Mouse (Mus musculus) heart, embryonic 14.5 days (tissue): ENCODE measurements around the gene Nsmce1. TPM values are rescaled to one million over a fixed set of nuclear protein-coding genes. Genes with fewer than 3 reads are reported as not detected.
A peak's percentile ranks its signal among the peaks of the same experiment; 100 is the strongest.

Experiments
- ATAC-seq: fragments of 200-750 bp; cut with Nextera tagmentation; 2 replicates; pipeline ENCODE4 v1.8.0; 2017; ENCODE audit warnings: low read depth, moderate TSS enrichment; ENCODE audit not compliant: insufficient number of reproducible peaks, insufficient read depth, low FRiP score
- H3K27ac ChIP-seq, 2 experiments: fragments of 200-500 bp in 1 of 2; fragments of 300-500 bp in 1 of 2; sonication (generic) in 1 of 2; replicated peaks in 1 of 2; 2 replicates each; pipeline ENCODE4 v1.5.1; 2012 to 2014; ENCODE audit warnings: low read depth in 2 of 2, low read length in 2 of 2, control low read depth in 1 of 2, mild to moderate bottlenecking in 1 of 2, mixed read lengths in 1 of 2; ENCODE audit not compliant: control insufficient read depth in 1 of 2, insufficient read depth in 1 of 2
- H3K27me3 ChIP-seq: fragments of 300-500 bp; sonication (generic); 2 replicates; pipeline ENCODE4 v1.6.1; 2014; ENCODE audit warnings: mild to moderate bottlenecking, low read length, control low read depth; ENCODE audit not compliant: control insufficient read depth, insufficient read depth
- H3K36me3 ChIP-seq: fragments of 300-500 bp; sonication (generic); 2 replicates; pipeline ENCODE4 v1.6.1; 2014; ENCODE audit warnings: mild to moderate bottlenecking, control low read depth, low read length, mixed read lengths; ENCODE audit not compliant: control insufficient read depth, insufficient read depth
- H3K4me1 ChIP-seq, 2 experiments: fragments of 200-500 bp in 1 of 2; fragments of 300-500 bp in 1 of 2; sonication (generic) in 1 of 2; 2 replicates each; pipeline ENCODE4 v1.6.1; 2012 to 2014; ENCODE audit warnings: low read length in 2 of 2, control low read depth in 1 of 2, mixed read lengths in 1 of 2; ENCODE audit not compliant: control insufficient read depth in 2 of 2, insufficient read depth in 2 of 2
- H3K4me2 ChIP-seq: fragments of 300-500 bp; sonication (generic); 2 replicates; pipeline ENCODE4 v1.6.1; 2014; ENCODE audit warnings: mild to moderate bottlenecking, low read length
- H3K4me3 ChIP-seq, 2 experiments: fragments of 200-500 bp in 1 of 2; fragments of 300-500 bp in 1 of 2; sonication (generic) in 1 of 2; 2 replicates each; pipeline ENCODE4 v1.5.1; 2012 to 2014; ENCODE audit warnings: low read length in 2 of 2, mild to moderate bottlenecking in 2 of 2, control low read depth in 1 of 2, low read depth in 1 of 2, moderate library complexity in 1 of 2; ENCODE audit not compliant: control insufficient read depth in 1 of 2, insufficient read depth in 1 of 2
- H3K9ac ChIP-seq: fragments of 300-500 bp; sonication (generic); 2 replicates; pipeline ENCODE4 v1.6.1; 2014; ENCODE audit warnings: mild to moderate bottlenecking, low read length
- H3K9me3 ChIP-seq: fragments of 300-500 bp; sonication (generic); 2 replicates; pipeline ENCODE4 v1.6.1; 2016; ENCODE audit warnings: low read length, control low read depth; ENCODE audit not compliant: control insufficient read depth
- WGBS: fragments of 180-500 bp; shearing (Covaris S2); extraction: QIAGEN DNeasy Blood & Tissue Kit; methylation state at CpG from one replicate; pipeline ENCODE4 v1.1.7; 2014; 5-methylcytosine and 5-hydroxymethylcytosine counted together
- polyA plus RNA-seq: library from polyadenylated mRNA; unstranded; fragments of >200 nt; fragmentation: Nextera tagmentation; extraction: Ambion mirVana; gene quantifications from 2 replicates; pipeline ENCODE4 v1.2.1, GENCODE M21; 2014

Nsmce1 gene
- polyA plus RNA-seq, 1 experiment from 2014 or later, result 120 TPM

DNA sequence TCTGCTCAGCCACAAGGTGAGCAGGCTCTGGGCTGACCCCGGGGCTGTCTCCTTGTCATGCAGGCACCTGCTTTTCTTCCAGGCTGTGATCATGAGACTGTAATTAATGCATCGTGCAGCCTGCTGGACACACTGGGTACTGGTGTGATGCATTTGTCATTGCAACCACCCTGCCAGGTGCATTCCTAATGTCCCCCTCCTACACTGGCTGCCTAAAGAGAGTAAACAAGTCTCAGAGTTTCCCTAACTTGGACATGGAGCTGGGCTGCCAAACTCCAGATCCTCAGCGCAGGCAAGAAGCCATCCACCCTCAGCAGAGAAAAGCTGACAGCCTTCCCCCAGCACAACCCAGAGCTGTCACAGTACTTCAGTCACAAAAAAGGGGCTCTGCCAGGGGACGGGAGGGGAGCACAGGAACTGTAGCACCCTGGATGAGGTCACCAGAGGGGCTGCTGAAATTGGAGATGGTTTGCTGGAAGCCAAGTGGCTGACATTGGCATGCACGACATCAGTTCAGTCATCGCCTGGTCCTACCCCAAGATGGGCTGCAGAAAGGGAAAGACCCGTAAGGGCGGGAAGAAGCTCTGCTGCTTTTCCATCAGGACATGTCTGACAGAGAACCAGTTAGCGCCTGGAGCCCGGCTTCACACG is 15.7 kb downstream of the Nsmce1 start:
- Histone ChIP-seq H3K9ac (peak overlapping the region; percentile 52; the same call in 1 of the 2 replicates), H3K4me1 (peaks cover 35 to 50% of the 10 kb centered on the region in 2 experiments), H3K36me3 (peaks cover 21% of the 10 kb centered on the region), H3K4me3 (no peak overlapping the region), H3K27me3 (no peaks in the 10 kb centered on the region), H3K27ac (peak overlapping the region; percentile 76 to 84), H3K9me3 (no peaks in the 10 kb centered on the region), H3K4me2 (peak overlapping the region; percentile 40)
- ATAC-seq, result peak; percentile 14; the same call in 1 of the 2 replicates
- 17% methylated on average over 11 of the region's 11 CpGs for WGBS

DNA sequence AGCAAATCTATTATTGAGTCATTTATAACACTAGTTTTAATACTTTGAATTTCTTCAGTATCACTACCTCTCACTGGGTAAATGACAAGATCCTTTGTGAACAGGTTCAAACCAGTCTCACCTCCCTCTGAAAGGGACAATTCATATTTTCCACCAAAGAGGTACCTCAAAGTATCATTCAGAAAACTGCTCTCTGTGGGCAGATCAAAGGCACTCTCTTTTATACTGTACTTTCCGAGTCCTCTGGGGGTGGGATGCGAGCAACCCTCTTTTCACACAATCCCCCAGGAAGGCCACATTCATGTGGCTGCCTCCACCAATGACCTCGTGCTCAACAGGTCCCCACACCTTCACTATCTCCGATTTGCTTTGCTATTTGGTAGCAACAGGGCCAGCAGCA is 16.9 kb downstream of the Nsmce1 start:
- H3K4me2 ChIP-seq, result no peak overlapping the region
- peaks cover 35 to 50% of the 10 kb centered on the region in 2 experiments for H3K4me1 ChIP-seq
- peaks cover 24% of the 10 kb centered on the region for H3K36me3 ChIP-seq
- WGBS, result 64% methylated on average over 4 of the region's 4 CpGs
- H3K27me3 ChIP-seq, result no peaks in the 10 kb centered on the region
- H3K4me3 ChIP-seq, result no peak overlapping the region
- no peak overlapping the region for H3K9ac ChIP-seq
- no peak for ATAC-seq
- peak overlapping the region in 1 of 2 experiments; percentile 84; a peak in 1 of 4 replicates for H3K27ac ChIP-seq
- H3K9me3 ChIP-seq, result no peaks in the 10 kb centered on the region

DNA sequence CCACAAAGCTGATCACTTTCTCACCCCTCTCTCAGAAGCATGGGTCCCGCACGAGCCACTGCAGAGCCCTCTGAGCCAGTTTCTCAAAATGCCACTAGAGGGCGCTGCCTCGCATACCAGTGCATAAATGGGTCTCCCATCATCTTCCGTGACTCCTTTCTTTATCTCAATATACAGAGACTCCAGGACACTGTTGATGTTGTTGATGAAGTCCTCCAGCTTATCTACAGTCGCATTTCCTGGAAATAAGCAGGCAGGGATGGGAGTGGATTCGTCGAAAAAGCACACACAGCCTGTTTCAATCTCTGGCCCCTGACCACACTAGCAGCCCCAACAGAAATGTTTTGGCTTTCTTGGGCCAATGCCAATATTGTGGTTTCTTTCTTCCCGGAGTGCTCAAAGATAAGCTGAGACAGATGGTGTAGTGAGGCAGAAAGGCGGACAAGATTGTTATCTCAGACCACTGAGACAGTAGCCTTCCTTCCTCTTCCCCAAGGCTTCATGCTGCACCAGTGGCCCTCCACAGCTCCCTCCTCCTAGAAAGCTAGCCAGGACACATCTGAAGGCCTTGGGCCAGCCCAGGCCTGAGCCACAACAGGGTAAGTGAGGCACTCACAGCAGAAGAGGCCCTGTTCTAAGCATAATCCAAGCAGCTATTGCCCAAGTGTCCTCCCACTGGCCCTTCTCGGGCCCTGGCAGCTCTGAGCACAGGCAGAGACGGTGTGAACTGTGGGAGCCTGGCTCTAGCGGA is 19.2 kb downstream of the Nsmce1 start:
- Histone ChIP-seq H3K9me3 (no peaks in the 10 kb centered on the region), H3K9ac (peak overlapping the region; percentile 13; the same call in 1 of the 2 replicates), H3K27me3 (no peaks in the 10 kb centered on the region), H3K4me3 (no peak overlapping the region), H3K27ac (peak overlapping the region; percentile 41 to 61), H3K4me2 (peak overlapping the region; percentile 22; the same call in 1 of the 2 replicates), H3K4me1 (peaks cover 33 to 42% of the 10 kb centered on the region in 2 experiments), H3K36me3 (peaks cover 39% of the 10 kb centered on the region)
- WGBS, result 18% methylated on average over 13 of the region's 13 CpGs
- peak; percentile 33; the same call in 1 of the 2 replicates for ATAC-seq

DNA sequence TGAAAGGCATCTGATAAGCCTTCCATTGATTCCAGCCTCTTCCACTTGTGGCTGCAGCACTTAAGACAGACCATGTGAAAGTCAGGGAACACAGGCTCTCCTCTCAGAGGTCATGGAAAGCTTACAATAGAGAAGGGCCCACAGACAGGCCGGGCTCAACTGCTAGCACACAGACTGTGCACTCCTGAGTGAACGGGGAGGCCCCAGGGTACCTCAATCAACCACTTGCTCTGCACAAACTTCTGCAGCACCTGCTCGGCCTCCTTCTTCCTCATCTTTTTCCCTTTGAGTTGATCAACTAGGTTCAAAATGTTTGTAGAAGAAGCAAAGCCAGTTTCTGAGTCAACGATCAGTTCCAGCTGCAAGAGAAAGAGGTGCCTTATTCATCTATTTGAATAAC is 20.5 kb downstream of the Nsmce1 start:
- Histone ChIP-seq H3K9ac (no peak overlapping the region), H3K9me3 (no peaks in the 10 kb centered on the region), H3K4me1 (peaks cover 23 to 30% of the 10 kb centered on the region in 2 experiments), H3K36me3 (peaks cover 52% of the 10 kb centered on the region), H3K4me2 (no peak overlapping the region), H3K4me3 (no peak overlapping the region), H3K27ac (no peak overlapping the region), H3K27me3 (no peaks in the 10 kb centered on the region)
- WGBS, result 86% methylated on average over 4 of the region's 4 CpGs
- no peak for ATAC-seq

DNA sequence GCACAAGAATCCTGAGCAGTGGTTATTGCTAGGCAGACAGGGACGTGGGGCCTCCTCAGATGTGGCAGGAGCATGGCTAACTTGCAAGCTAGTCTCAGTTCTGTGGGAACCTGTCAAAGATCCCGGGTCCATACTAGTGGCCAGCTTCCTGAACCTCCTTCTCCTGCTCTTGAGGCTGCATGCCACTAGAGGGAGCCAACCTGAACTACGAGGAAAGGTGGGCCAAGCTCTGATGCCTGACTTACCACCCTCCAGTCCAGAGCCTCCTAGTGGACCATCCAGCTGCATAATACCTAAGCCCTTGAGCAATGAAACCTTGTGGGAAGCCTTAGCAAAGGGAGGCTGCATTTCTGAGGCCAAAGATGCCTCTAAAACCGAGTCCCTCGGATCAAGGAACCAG is 21.5 kb downstream of the Nsmce1 start:
- H3K4me1 ChIP-seq, result peaks cover 14 to 20% of the 10 kb centered on the region in 2 experiments
- no peak overlapping the region for H3K27ac ChIP-seq
- ATAC-seq, result no peak
- H3K9ac ChIP-seq, result no peak overlapping the region
- H3K4me3 ChIP-seq, result no peak overlapping the region
- H3K27me3 ChIP-seq, result no peaks in the 10 kb centered on the region
- no peak overlapping the region for H3K4me2 ChIP-seq
- no peaks in the 10 kb centered on the region for H3K9me3 ChIP-seq
- H3K36me3 ChIP-seq, result peaks cover 61% of the 10 kb centered on the region
- WGBS, result 23% methylated on average over 5 of the region's 5 CpGs

DNA sequence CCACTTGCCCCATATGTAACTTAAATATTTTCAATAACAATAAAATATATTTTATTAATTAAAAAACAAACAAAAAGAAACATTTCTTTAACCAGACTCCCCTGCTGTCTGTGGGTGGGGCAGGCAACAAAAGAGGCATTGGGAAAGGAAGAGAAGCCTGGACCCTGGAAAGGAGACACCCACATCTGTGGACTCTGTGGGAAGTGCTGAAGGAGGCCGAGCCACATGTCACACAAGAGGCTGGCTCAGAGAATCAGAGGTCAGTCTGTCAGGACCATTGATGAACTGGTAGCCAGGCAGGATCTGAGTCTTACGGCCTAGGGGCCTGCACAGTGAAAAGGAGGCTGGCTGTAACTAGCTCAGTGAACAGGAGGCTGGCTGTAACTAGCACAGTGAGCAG is 29.2 kb downstream of the Nsmce1 start:
- Histone ChIP-seq H3K4me2 (no peak overlapping the region), H3K9me3 (no peaks in the 10 kb centered on the region), H3K27ac (no peak overlapping the region), H3K36me3 (peaks cover 45% of the 10 kb centered on the region), H3K9ac (no peak overlapping the region), H3K27me3 (no peaks in the 10 kb centered on the region), H3K4me1 (no peaks in the 10 kb centered on the region), H3K4me3 (no peak overlapping the region)
- 66% methylated on average over 2 of the region's 2 CpGs for WGBS
- ATAC-seq, result no peak

DNA sequence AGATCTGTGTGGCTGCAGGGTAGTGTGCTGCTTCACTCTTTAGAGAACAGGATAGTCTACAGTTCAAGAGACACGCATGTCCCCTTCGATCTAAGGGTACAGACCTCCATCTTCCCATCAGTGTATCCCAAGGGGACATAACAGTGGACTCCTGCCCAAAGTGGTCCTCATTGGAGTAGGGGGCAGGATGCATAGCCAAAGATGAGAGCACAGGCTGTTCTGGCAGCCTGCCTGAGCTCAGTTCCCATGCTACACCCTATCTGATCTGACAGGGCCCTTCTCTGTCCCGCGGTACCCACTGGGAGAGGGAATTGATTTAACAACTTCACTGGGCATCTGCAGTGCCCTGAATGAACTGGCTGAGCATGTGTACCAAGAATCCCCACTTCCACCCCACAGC is 37.7 kb downstream of the Nsmce1 start:
- Histone ChIP-seq H3K36me3 (peaks cover 36% of the 10 kb centered on the region; the same call in 1 of the 2 replicates), H3K27me3 (no peaks in the 10 kb centered on the region), H3K9me3 (no peaks in the 10 kb centered on the region), H3K4me2 (no peak overlapping the region), H3K27ac (no peak overlapping the region), H3K4me3 (no peak overlapping the region), H3K4me1 (no peaks in the 10 kb centered on the region), H3K9ac (no peak overlapping the region)
- no peak for ATAC-seq
- 90% methylated on average over 4 of the region's 4 CpGs for WGBS
